Mouse (Mus musculus) gastrocnemius, postnatal 4 days (tissue): ENCODE measurements at regions not wholly inside any gene's neighbourhood (a gene's known extent, or its start where the extent isn't known, plus 50 kb on each side); places are given as distances from the start of the nearest gene placed in this dataset.

Experiments
- DNase-seq, 2 experiments: peaks; one replicate each; pipeline ENCODE4 v3.0.0; 2021 to 2022; ENCODE audit warnings: low spot score in 2 of 2, mixed read lengths in 2 of 2

DNA sequence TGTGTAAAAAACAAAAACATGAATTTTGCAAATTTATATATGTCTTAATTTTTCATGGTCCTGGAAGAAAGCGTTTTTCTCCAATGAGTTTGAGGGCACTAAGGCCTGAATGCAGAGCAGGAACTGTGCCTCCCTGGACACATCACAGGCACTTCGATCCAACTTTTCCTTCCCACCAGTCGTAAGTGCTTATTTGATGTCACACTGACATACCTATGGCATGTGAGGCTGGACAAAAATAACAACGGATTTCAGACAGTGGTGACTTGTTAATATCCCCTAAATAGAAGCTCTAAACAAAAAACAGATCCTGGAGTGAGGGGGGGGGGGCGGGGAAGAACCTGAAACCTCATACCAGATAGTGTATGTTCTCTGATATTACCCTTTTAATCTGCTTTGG, 1541.9 kb upstream of the Flrt2 start:
- no peak for DNase-seq

- DNase-seq: no peak
Measured at GRCm38 (mm10) chr12:94155110-94155858, 1536.7 kb upstream of the Flrt2 start.

DNA sequence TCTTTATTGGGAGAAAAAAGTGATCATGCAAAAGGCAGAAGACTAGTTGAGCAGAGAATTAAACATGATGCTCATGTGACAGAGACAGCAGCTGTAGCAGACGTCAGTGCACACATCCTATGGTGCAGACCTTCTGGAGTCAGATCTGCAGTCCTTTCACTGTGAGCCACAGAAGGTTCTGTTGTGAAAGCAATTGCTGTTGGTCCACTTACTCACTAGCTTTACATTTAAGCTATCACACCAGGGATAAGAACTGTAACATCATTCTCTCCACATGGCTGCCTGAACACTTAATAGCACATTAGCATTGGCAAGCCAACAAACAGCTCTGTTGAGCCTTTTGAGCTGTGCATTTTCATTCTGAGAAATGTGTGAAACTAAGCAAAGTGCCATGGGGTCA, 1509.7 kb upstream of the Flrt2 start:
- DNase-seq: no peak

- DNase-seq: peak in 1 of 2 experiments; percentile 10
Measured at GRCm38 (mm10) chr12:94190620-94191081, 1501.4 kb upstream of the Flrt2 start.

- DNase-seq: peak; percentile 16 to 19
Measured at GRCm38 (mm10) chr12:94217906-94218305, 1474.1 kb upstream of the Flrt2 start.

DNA sequence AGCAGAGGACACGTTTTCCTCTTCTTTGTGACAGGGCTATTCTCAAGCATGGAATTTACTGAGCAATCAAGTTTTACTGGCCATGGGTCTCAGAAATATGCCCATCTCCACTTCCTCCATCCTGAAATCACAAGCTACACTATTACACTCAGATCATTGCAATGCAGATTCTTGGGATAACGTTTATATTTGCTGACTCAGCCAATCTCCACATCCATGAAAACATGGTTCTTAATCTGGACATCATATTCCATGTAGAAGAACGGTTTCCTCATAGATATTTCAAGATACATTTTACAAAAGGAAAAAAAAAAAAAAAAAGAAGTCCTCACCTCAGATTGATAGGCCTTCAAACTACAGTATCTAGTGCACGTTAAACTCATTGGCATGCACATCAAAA, 1462.1 kb upstream of the Flrt2 start:
- DNase-seq: no peak

- DNase-seq: no peak
Measured at GRCm38 (mm10) chr12:94245366-94245765, 1446.7 kb upstream of the Flrt2 start.

- DNase-seq: no peak
Measured at GRCm38 (mm10) chr12:94247362-94247761, 1444.7 kb upstream of the Flrt2 start.

GRCm38 (mm10) chr12:94252957-94253633, 1438.9 kb upstream of the Flrt2 start:
- no peak for DNase-seq

DNA sequence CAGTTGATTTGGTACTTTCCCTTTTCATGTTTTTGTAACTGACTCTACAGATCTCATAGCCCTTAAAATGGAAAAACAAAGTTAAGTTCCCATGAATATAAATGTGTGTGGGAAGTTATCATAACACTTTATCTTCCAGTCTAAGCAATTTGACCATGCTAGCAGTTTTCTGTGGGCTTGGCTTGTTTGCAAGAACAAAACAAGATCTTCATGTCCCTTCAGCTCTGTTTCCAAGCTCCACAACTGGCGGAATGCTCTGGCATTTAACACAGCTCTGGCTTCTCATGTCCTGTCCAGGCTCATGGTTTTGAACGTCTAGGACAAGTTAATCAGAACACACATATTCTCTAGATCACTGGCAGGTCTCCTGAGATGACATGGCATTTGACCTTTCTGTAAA, 1411.1 kb upstream of the Flrt2 start:
- DNase-seq: no peak

DNA sequence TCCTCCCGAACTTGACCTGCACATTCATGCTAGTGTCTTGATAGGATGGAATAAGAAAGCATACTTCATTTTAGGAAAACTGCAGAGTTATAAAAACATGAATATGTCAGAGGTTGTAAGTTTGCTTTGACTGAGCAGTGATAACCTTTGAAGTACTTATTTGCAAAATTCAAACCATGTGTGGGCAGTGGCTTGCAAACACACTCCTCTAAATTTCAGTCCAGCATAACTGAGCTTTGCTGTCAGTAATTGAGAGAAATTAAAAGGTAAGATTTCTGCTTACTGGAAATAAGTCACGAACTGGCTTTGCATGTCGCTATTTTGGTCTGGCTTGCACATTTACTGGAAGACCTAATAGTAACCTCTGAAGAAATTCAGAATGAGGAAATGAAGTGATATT, 1409.1 kb upstream of the Flrt2 start:
- DNase-seq: no peak

GRCm38 (mm10) chr12:94283572-94283971, 1408.5 kb upstream of the Flrt2 start:
- no peak for DNase-seq

DNA sequence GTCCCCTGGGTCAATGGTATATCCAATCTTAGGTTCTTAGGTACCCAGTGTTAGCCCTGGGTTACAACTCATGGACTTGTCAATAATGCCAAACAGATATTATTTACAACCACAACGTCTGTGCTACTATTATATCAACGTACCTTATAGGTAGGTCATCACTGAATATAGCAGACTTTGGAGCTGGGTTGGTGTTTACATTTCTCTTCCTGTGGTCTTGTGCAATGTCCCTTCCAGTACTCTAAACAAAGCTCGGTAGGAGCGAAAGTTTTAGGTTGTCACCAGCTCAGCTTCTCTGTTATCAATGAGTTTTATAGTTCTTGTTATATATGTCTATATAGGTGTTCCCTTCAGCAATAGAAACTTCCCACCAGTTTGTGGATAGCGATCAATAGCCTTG, 1394.2 kb upstream of the Flrt2 start:
- DNase-seq: no peak

GRCm38 (mm10) chr12:94332351-94332750, 1359.7 kb upstream of the Flrt2 start:
- no peak for DNase-seq

- no peak for DNase-seq
Measured at GRCm38 (mm10) chr12:94334671-94335070, 1357.4 kb upstream of the Flrt2 start.

DNA sequence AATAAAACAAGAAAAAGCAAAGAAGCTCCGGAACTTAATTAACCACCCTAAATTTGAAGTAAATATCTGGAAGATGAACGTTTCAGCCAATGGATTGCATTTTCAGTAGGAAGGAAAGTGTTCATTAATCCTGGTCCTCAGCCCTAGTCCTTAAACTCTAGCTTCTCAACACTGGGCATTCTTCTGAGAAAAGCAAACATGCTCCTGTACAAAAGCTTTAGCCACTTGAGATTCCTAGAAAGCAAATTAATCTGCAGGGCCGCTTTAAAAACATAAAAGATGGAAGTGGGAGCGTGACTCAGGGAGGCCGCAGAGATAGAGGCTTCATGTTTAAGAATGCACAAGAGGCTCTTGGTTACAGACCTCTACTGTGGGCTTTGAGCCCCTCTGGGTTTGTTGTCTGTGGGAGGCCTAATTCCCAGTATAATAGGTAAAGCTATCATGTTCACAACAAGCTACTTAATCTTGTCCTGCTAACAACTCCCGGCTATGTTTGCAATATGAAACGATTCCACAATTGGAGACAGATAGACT, 1342.3 kb upstream of the Flrt2 start:
- no peak for DNase-seq

GRCm38 (mm10) chr12:94364269-94364668, 1327.8 kb upstream of the Flrt2 start:
- DNase-seq: no peak

DNA sequence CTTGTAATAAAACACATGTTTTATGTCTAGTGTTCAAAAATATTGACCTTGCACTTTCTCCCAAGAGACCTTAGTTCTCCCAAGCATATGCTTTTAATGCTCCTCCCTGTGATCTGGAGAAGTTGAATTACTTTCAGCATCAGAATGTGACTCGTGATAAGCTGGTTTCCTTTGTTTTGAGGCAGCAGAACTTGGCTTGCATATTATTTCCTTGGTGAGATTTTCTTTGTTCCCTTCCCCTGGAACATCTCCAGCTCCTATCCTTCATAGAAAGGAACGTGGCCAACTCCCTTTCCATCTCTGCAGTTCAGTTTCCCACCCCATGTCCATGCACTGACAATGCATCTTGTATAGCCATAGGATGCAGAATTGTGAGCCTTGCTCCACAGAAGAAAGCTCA, 1292.0 kb upstream of the Flrt2 start:
- no peak for DNase-seq

DNA sequence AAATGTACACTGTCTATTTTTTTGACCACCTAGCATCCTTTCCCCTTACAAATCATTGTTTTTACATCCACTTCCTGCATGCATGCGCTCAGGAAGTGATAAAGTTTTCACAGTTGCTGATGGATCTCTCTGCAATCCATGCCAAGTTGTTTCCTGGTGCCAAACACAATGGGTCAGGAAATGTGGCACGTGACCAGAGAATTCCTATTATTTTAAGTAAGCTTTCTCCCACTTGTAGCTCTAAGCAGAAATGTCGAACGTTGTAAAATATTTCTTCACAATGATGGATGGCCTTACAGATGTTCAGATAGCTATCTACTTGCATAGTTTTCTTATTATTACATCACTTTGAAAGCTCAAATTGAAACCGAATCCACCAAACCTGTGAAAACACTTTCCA, 1271.1 kb upstream of the Flrt2 start:
- DNase-seq: no peak

- DNase-seq: no peak
Measured at GRCm38 (mm10) chr12:94421743-94422142, 1270.3 kb upstream of the Flrt2 start.

- no peak for DNase-seq
Measured at GRCm38 (mm10) chr12:94424340-94424981, 1267.6 kb upstream of the Flrt2 start.

DNA sequence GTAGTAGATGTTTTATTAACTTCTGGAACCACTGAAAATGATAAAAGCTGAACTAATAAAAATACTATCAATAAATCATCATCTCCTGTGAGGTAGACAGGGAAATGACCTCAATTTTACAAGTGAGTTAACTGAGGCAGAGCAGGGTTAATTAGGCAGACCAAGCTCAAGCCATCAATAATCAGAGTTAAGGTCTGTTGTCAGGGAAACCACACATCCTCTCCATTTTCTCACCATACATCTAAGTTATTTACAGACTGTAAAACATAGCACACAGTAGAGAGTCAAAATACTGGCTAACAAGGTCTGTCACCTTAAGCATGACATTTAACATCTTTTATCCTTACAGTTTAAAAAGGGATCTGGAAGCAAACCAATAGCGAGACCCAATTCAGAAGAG, 1242.5 kb upstream of the Flrt2 start:
- no peak for DNase-seq
